In the genomic region with DNA sequence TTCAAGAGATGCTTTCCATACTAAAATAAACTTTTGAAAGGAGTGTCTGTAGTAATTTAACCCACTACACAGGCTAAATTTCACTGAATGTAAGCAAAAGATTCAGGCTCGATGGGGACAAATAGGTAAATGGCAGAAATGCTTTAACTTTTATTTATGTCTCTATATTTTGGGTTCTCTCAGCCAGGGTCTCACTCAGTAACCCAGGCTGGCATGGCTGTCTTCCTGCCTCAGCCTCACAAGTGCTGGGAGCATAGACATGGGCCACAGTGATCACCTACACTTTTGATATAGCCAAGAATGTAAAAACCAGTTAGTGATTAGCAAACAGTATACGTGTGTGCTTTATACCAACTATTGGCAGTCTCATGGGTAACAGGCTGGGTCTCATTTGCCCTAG, we compare ENCODE assay signal across 13 mouse cellular contexts. TPM values are rescaled to one million over a fixed set of nuclear protein-coding genes. Genes with fewer than 3 reads are reported as not detected.
DNase-seq lines count a peak whose midpoint lies in the region; ATAC-seq and TF ChIP-seq lines count a peak whose summit lies in the region.
"Had no signal": no experiment of that assay in that cellular context is flagged by ENCODE, and none has a peak within 500 bp of the region (broad histone marks: within the 10 kb centered on the region; RNA-seq: fewer than 3 reads in every experiment).

No protein-coding gene starts in this region.

- intact Hi-C loops in heart, adult 2 months (cut with DNase I) = loop anchor here (10.0 kb wide), 2 partner anchors 142 to 368 kb away; partner anchors contain the start of genes Ccdc146 and Fam185a
- intact Hi-C loops in heart, postnatal 36 days (cut with DNase I) = loop anchor here (5.0 kb wide), 3 partner anchors 130 to 195 kb away; partner anchors contain the start of gene Gsap

- H3ac ChIP-seq in myocyte (ENCODE audit: control insufficient read depth, insufficient read length) = no peak overlapping the region

- H3K4me2 ChIP-seq in lung, embryonic 14.5 days = peak overlapping the region; percentile 64
- H3K4me2 ChIP-seq in hindbrain, embryonic 13.5 days = peak overlapping the region; percentile 51; the same call in 1 of the 2 replicates
- peak overlapping the region; percentile 92 for H3K4me2 ChIP-seq in myocyte (ENCODE audit: low read depth)

- no peaks in the 10 kb centered on the region for H3K9me3 ChIP-seq in lung, embryonic 14.5 days (ENCODE audit: low read depth, low read length)
- no peaks in the 10 kb centered on the region for H3K9me3 ChIP-seq in hindbrain, embryonic 13.5 days

- no peak for TF ChIP-seq POLR2A in heart, adult 2 months (IDR thresholded peaks at IDR 0.05; ENCODE audit: insufficient read depth, low read depth, low read length)
- TF ChIP-seq POLR2A in myocyte (IDR thresholded peaks at IDR 0.05; ENCODE audit: insufficient read length, low read depth) = no peak

- H3K36me3 ChIP-seq in heart, adult 2 months (ENCODE audit: control insufficient read depth, insufficient read depth, low read length) = peaks cover 7% of the 10 kb centered on the region
- no peaks in the 10 kb centered on the region for H3K36me3 ChIP-seq in lung, embryonic 14.5 days (ENCODE audit: insufficient read depth)
- H3K36me3 ChIP-seq in hindbrain, embryonic 13.5 days = no peaks in the 10 kb centered on the region
- H3K36me3 ChIP-seq in myocyte (ENCODE audit: control insufficient read depth, insufficient read depth) = no peaks in the 10 kb centered on the region

- no peaks in the 10 kb centered on the region for H3K27me3 ChIP-seq in heart, adult 2 months (ENCODE audit: control insufficient read depth, insufficient read depth, low read length)
- H3K27me3 ChIP-seq in lung, embryonic 14.5 days (ENCODE audit: insufficient read depth, low read length) = no peaks in the 10 kb centered on the region
- H3K27me3 ChIP-seq in hindbrain, embryonic 13.5 days = no peaks in the 10 kb centered on the region
- no peaks in the 10 kb centered on the region for H3K27me3 ChIP-seq in myocyte (ENCODE audit: control insufficient read depth, insufficient read depth, insufficient read length)

- H3K4me1 ChIP-seq in heart, adult 2 months (ENCODE audit: control insufficient read depth, insufficient read depth, low read length) = peaks cover 8% of the 10 kb centered on the region
- peaks cover 7% of the 10 kb centered on the region for H3K4me1 ChIP-seq in lung, embryonic 14.5 days (ENCODE audit: insufficient read depth)
- peaks cover 16% of the 10 kb centered on the region for H3K4me1 ChIP-seq in hindbrain, embryonic 13.5 days (replicated peaks)

- no peak for TF ChIP-seq EP300 in heart, adult 2 months (IDR thresholded peaks at IDR 0.05; ENCODE audit: insufficient read depth, low read depth, low read length)

- TF ChIP-seq CTCF in heart, adult 2 months (IDR thresholded peaks at IDR 0.05) = no peak
- TF ChIP-seq CTCF in lung, embryonic 14.5 days (IDR thresholded peaks at IDR 0.05; ENCODE audit: low read depth) = no peak

- H3K4me3 ChIP-seq in heart, adult 2 months = peak overlapping the region; percentile 71
- no peak overlapping the region for H3K4me3 ChIP-seq in lung, embryonic 14.5 days (ENCODE audit: low read depth, low read length)
- H3K4me3 ChIP-seq in hindbrain, embryonic 13.5 days = no peak overlapping the region
- peak overlapping the region; percentile 65 for H3K4me3 ChIP-seq in myocyte

- ATAC-seq in lung, embryonic 14.5 days (ENCODE audit: insufficient read depth) = no peak
- no peak for ATAC-seq in hindbrain, embryonic 13.5 days (ENCODE audit: low FRiP score)

- H3K9ac ChIP-seq in heart, adult 2 months (ENCODE audit: low read depth, low read length) = no peak overlapping the region
- H3K9ac ChIP-seq in lung, embryonic 14.5 days = no peak overlapping the region
- H3K9ac ChIP-seq in hindbrain, embryonic 13.5 days = no peak overlapping the region

- no peaks in the 10 kb centered on the region for H3K79me2 ChIP-seq in heart, adult 2 months (replicated peaks; ENCODE audit: control insufficient read depth, insufficient read depth, low read length)
- peaks cover 28% of the 10 kb centered on the region for H3K79me2 ChIP-seq in myocyte (ENCODE audit: control insufficient read depth, insufficient read depth)

- no peak for DNase-seq in heart, adult 2 months
- no peak for DNase-seq in heart, postnatal 36 days
- no peak for DNase-seq in lung, embryonic 14.5 days
- DNase-seq in lung, adult 18-20 months = no peak
- DNase-seq in layer of hippocampus, postnatal 14 days (ENCODE audit: low spot score in 2 of 2) = no peak
- no peak for DNase-seq in frontal cortex, postnatal 25 days (ENCODE audit: low spot score in 2 of 2)
- DNase-seq: B cell, adult 2 months; cerebellum, adult 9-11 months; gastrocnemius, postnatal 36 days; kidney, postnatal 4 days; right cerebral cortex, postnatal 25 days had no signal

- WGBS in heart, adult 2 months = 84% methylated on average over 2 of the region's 2 CpGs
- WGBS in lung, embryonic 14.5 days = 70% methylated on average over 2 of the region's 2 CpGs
- 88% methylated on average over 2 of the region's 2 CpGs for WGBS in hindbrain, embryonic 13.5 days

- H3K27ac ChIP-seq in heart, adult 2 months = peak overlapping the region; percentile 92
- no peak overlapping the region for H3K27ac ChIP-seq in lung, embryonic 14.5 days (ENCODE audit: low read depth)
- 0 out of 2 replicates have a peak overlapping the region, but pooled peaks have one; percentile 35 for H3K27ac ChIP-seq in hindbrain, embryonic 13.5 days

TF ChIP-seq in myocyte, 11 proteins besides CTCF, POLR2A, EP300 and RAD21:
- no peak for TF ChIP-seq CEBPB (IDR thresholded peaks at IDR 0.05; ENCODE audit: insufficient read depth, poor library complexity, severe bottlenecking)
- no peak for TF ChIP-seq MYOD1 (IDR thresholded peaks at IDR 0.05; ENCODE audit: control insufficient read depth in 1 of 3, insufficient read length in 2 of 3, low read depth in 2 of 3)
- TF ChIP-seq MYOG (IDR thresholded peaks at IDR 0.05; ENCODE audit: control insufficient read depth in 1 of 3, insufficient read depth in 1 of 3, insufficient read length in 2 of 3, low read depth in 2 of 3) = no peak
- TF ChIP-seq REST (IDR thresholded peaks at IDR 0.05; ENCODE audit: insufficient read depth, insufficient read length) = no peak
- no peak for TF ChIP-seq TCF3 (IDR thresholded peaks at IDR 0.05; ENCODE audit: insufficient read length, low read depth)
- TF ChIP-seq MAX (IDR thresholded peaks at IDR 0.05; ENCODE audit: low read depth) = no peak

RNA-seq across cellular contexts. Expression of gene Ptpn12, which starts 1.5 kb away (rescaled TPM):
- 10 to 100 TPM; 28.8 to 29.0 TPM for total RNA-seq in heart, adult 2 months (2021)
- 24.8 and 35.3 TPM in 2 replicates for polyA plus RNA-seq in heart, adult 2 months (2012; rRNA removed)
- total RNA-seq in heart, postnatal 36 days (2021) = 10 to 100 TPM; 31.3 to 33.2 TPM
- polyA plus RNA-seq in lung, embryonic 14.5 days (2014; fragmentation: Nextera tagmentation; extraction: Ambion mirVana) = 31.1 and 33.1 TPM in 2 replicates
- polyA plus RNA-seq in hindbrain, embryonic 13.5 days (2015; fragmentation: Nextera tagmentation; extraction: Ambion mirVana) = 27.5 and 27.6 TPM in 2 replicates
- 23.2 TPM for polyA plus RNA-seq in myocyte (2012; fragmentation: generic; extraction: Trizol)
- total RNA-seq in layer of hippocampus, postnatal 14 days (2021) = 10 to 100 TPM; 40.9 to 46.6 TPM

Comparison
In these comparisons a context has a peak if more than half of its experiments do, and no peak if none do; other contexts are left out.
1. H3K4me3 ChIP-seq: peak in heart, adult 2 months (single experiment) and myocyte (single experiment); none in lung, embryonic 14.5 days (single experiment) and hindbrain, embryonic 13.5 days (single experiment).
2. Peak in every context shown above with its lines, with median percentiles within 50 percentile points of each other: H3K4me2 ChIP-seq.